8 mouse cellular contexts compared by ENCODE assay signal in the genomic region with DNA sequence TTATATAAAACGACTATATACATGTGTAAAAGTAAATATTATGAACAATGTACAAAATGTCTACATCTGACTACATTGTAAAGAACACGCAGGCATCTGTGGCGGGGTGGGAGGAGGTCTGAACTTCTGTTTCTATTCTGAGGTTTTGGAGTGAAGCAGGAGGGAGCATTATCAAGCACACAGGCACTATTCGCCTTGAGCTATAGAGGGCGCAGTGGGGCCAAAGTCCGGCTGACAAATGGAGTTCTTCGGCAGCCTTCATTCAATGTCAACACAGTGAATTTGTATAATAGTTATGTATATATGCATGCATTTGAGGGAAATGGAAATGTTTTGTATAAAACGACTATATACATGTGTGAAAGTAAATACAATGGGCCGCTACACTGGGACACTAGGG. TPM values are rescaled to one million over a fixed set of nuclear protein-coding genes. Genes with fewer than 3 reads are reported as not detected.
DNase-seq lines count a peak whose midpoint lies in the region; ATAC-seq and TF ChIP-seq lines count a peak whose summit lies in the region.

No protein-coding gene starts in this region.

- ATAC-seq in intestine, postnatal 0 days, result no peak
- ATAC-seq in liver, postnatal 0 days, result no peak
- no peak for ATAC-seq in neural tube, embryonic 14.5 days (ENCODE audit: low read depth)

- 10% methylated on average over 9 of the region's 9 CpGs for WGBS in heart, adult 2 months
- 8% methylated on average over 9 of the region's 9 CpGs for WGBS in intestine, postnatal 0 days
- WGBS in liver, postnatal 0 days (ENCODE audit: insufficient replicate concordance), result 5% methylated on average over 9 of the region's 9 CpGs
- WGBS in neural tube, embryonic 14.5 days, result 13% methylated on average over 9 of the region's 9 CpGs

- peak; percentile 79 for TF ChIP-seq CTCF in heart, adult 2 months (IDR thresholded peaks at IDR 0.05)
- TF ChIP-seq CTCF in intestine, postnatal 0 days (IDR thresholded peaks at IDR 0.05; ENCODE audit: low read depth), result peak; percentile 76
- TF ChIP-seq CTCF in liver, postnatal 0 days (IDR thresholded peaks at IDR 0.05; ENCODE audit: low read depth), result peak; percentile 67

- H3K27me3 ChIP-seq in heart, adult 2 months (ENCODE audit: control insufficient read depth, insufficient read depth, low read length), result no peaks in the 10 kb centered on the region
- no peaks in the 10 kb centered on the region for H3K27me3 ChIP-seq in intestine, postnatal 0 days (replicated peaks; ENCODE audit: control insufficient read depth, insufficient read depth, low read length)
- no peaks in the 10 kb centered on the region for H3K27me3 ChIP-seq in liver, postnatal 0 days (ENCODE audit: insufficient read depth, low read length)
- no peaks in the 10 kb centered on the region for H3K27me3 ChIP-seq in neural tube, embryonic 14.5 days (ENCODE audit: control insufficient read depth, insufficient read depth, low read length)

- no peaks in the 10 kb centered on the region for H3K9me3 ChIP-seq in intestine, postnatal 0 days (ENCODE audit: control insufficient read depth)
- no peaks in the 10 kb centered on the region for H3K9me3 ChIP-seq in liver, postnatal 0 days (ENCODE audit: low read length)
- no peaks in the 10 kb centered on the region for H3K9me3 ChIP-seq in neural tube, embryonic 14.5 days (ENCODE audit: control insufficient read depth, low read length)

- H3K4me1 ChIP-seq in heart, adult 2 months (ENCODE audit: control insufficient read depth, insufficient read depth, low read length), result peaks cover 7% of the 10 kb centered on the region
- no peaks in the 10 kb centered on the region for H3K4me1 ChIP-seq in intestine, postnatal 0 days (replicated peaks; ENCODE audit: control insufficient read depth, insufficient read depth, low read length)
- H3K4me1 ChIP-seq in liver, postnatal 0 days (ENCODE audit: insufficient read depth), result no peaks in the 10 kb centered on the region; the same call in 1 of the 2 replicates
- no peaks in the 10 kb centered on the region for H3K4me1 ChIP-seq in neural tube, embryonic 14.5 days (ENCODE audit: control insufficient read depth, insufficient read depth, low read length)

- no peak overlapping the region for H3K9ac ChIP-seq in heart, adult 2 months (ENCODE audit: low read depth, low read length)
- no peak overlapping the region for H3K9ac ChIP-seq in intestine, postnatal 0 days (ENCODE audit: low read depth, low read length)
- H3K9ac ChIP-seq in liver, postnatal 0 days (replicated peaks), result no peak overlapping the region
- H3K9ac ChIP-seq in neural tube, embryonic 14.5 days (replicated peaks; ENCODE audit: low read depth, low read length), result peak overlapping the region; percentile 48

- peak overlapping the region; percentile 79 for H3K27ac ChIP-seq in heart, adult 2 months
- no peak overlapping the region for H3K27ac ChIP-seq in intestine, postnatal 0 days (ENCODE audit: low read depth, low read length)
- H3K27ac ChIP-seq in liver, postnatal 0 days (ENCODE audit: low read depth), result no peak overlapping the region
- H3K27ac ChIP-seq in neural tube, embryonic 14.5 days (ENCODE audit: low read depth, low read length), result no peak overlapping the region

- no peak for TF ChIP-seq POLR2A in heart, adult 2 months (IDR thresholded peaks at IDR 0.05; ENCODE audit: insufficient read depth, low read depth, low read length)

- H3K4me3 ChIP-seq in heart, adult 2 months, result peak overlapping the region; percentile 3; the same call in 1 of the 2 replicates
- H3K4me3 ChIP-seq in intestine, postnatal 0 days (ENCODE audit: low read depth, low read length), result peak overlapping the region; percentile 27
- peak overlapping the region; percentile 29; the same call in 1 of the 2 replicates for H3K4me3 ChIP-seq in liver, postnatal 0 days (ENCODE audit: low read depth, low read length)
- H3K4me3 ChIP-seq in neural tube, embryonic 14.5 days (ENCODE audit: low read depth, low read length), result peak overlapping the region; percentile 19; the same call in 1 of the 2 replicates

- H3K36me3 ChIP-seq in heart, adult 2 months (ENCODE audit: control insufficient read depth, insufficient read depth, low read length), result peaks cover 3% of the 10 kb centered on the region; the same call in 1 of the 2 replicates
- H3K36me3 ChIP-seq in intestine, postnatal 0 days (ENCODE audit: control insufficient read depth, insufficient read depth), result no peaks in the 10 kb centered on the region
- no peaks in the 10 kb centered on the region for H3K36me3 ChIP-seq in liver, postnatal 0 days (replicated peaks; ENCODE audit: insufficient read depth, low read length)
- no peaks in the 10 kb centered on the region for H3K36me3 ChIP-seq in neural tube, embryonic 14.5 days (ENCODE audit: control insufficient read depth, insufficient read depth, low read length)

- peak; percentile 72 for DNase-seq in CD4-positive, CD25-positive, alpha-beta regulatory T cell, adult 2 months (ENCODE audit: low read depth, low spot score)
- DNase-seq in Muller cell, postnatal 12 days (ENCODE audit: inconsistent ontology term), result peak; percentile 3
- peak; percentile 78 for DNase-seq in embryo, embryonic 10 days (ENCODE audit: low spot score)
- DNase-seq in heart, adult 2 months, result peak; percentile 63 to 65
- DNase-seq in liver, postnatal 0 days, result peak; percentile 55
- DNase-seq in MN1 (ENCODE audit: low spot score), result no peak

- 0 out of 2 replicates have a peak, but pooled peaks have one; percentile 12 for TF ChIP-seq EP300 in heart, adult 2 months (IDR thresholded peaks at IDR 0.05; ENCODE audit: insufficient read depth, low read depth, low read length)
- TF ChIP-seq EP300 in liver, postnatal 0 days (IDR thresholded peaks at IDR 0.05; ENCODE audit: low read depth), result no peak

- peak overlapping the region; percentile 59 for H3K4me2 ChIP-seq in intestine, postnatal 0 days (replicated peaks; ENCODE audit: low read depth)
- peak overlapping the region; percentile 66 for H3K4me2 ChIP-seq in liver, postnatal 0 days (ENCODE audit: low read depth, low read length)
- peak overlapping the region; percentile 43 for H3K4me2 ChIP-seq in neural tube, embryonic 14.5 days (ENCODE audit: low read depth, low read length)

- intact Hi-C loops in heart, adult 2 months (cut with DNase I), result loop anchor here (1.0 kb wide), 1 partner anchor 15 kb away; no protein-coding TSS in a partner anchor

- H3K79me2 ChIP-seq in heart, adult 2 months (replicated peaks; ENCODE audit: control insufficient read depth, insufficient read depth, low read length), result no peaks in the 10 kb centered on the region

RNA-seq across cellular contexts. Expression of a gene that starts 26.1 kb away (rescaled TPM):
- 10 to 100 TPM; 11.9 to 12.9 TPM for total RNA-seq in heart, adult 2 months (2021)
- polyA plus RNA-seq in heart, adult 2 months (2012; rRNA removed), result 10.1 and 17.6 TPM in 2 replicates
- 24.9 and 28.1 TPM in 2 replicates for polyA plus RNA-seq in intestine, postnatal 0 days (2015; fragmentation: Nextera tagmentation; extraction: Ambion mirVana)
- polyA plus RNA-seq in liver, postnatal 0 days (2015; fragmentation: Nextera tagmentation; extraction: Ambion mirVana), result 8.6 and 9.1 TPM in 2 replicates
- polyA plus RNA-seq in neural tube, embryonic 14.5 days (2014; fragmentation: Nextera tagmentation; extraction: Ambion mirVana), result 61.0 and 70.1 TPM in 2 replicates

RNA-seq across cellular contexts. Expression of a gene that starts 57.3 kb away (rescaled TPM):
- total RNA-seq in heart, adult 2 months (2021), result under 1 TPM; 0.27 to 0.57 TPM
- 0.23 TPM in 1 of 2 replicates, not detected in the other for polyA plus RNA-seq in heart, adult 2 months (2012; rRNA removed)
- 4.5 and 5.3 TPM in 2 replicates for polyA plus RNA-seq in intestine, postnatal 0 days (2015; fragmentation: Nextera tagmentation; extraction: Ambion mirVana)
- polyA plus RNA-seq in liver, postnatal 0 days (2015; fragmentation: Nextera tagmentation; extraction: Ambion mirVana), result 72.5 and 75.0 TPM in 2 replicates
- polyA plus RNA-seq in neural tube, embryonic 14.5 days (2014; fragmentation: Nextera tagmentation; extraction: Ambion mirVana), result 0.08 TPM in 1 of 2 replicates, not detected in the other

Comparison
In these comparisons a context has a peak if more than half of its experiments do, and no peak if none do; other contexts are left out.
1. RNA of a gene that starts 57.3 kb away (polyA plus RNA-seq): 72.5 to 75.0 TPM in liver, postnatal 0 days; 4.5 to 5.3 TPM in intestine, postnatal 0 days, 0.08 TPM in neural tube, embryonic 14.5 days and 0.23 TPM in heart, adult 2 months; every median in the first group is over 10 times any median in the second.
2. Peak in every context shown above with its lines, with median percentiles within 50 percentile points of each other: H3K4me3 ChIP-seq, CTCF ChIP-seq and H3K4me2 ChIP-seq.